Mouse (Mus musculus): Measurements from ENCODE around the gene Ccdc24. TPM values are rescaled to one million over a fixed set of nuclear protein-coding genes. Genes with fewer than 3 reads are reported as not detected.

Gene Ccdc24
- polyA plus RNA-seq, 1 experiment from 2014 or later, result 0.70 TPM

Other genes starting within 250 kb of the Ccdc24 start
- 46.4 and 49.5 TPM in 2 replicates for gene Dmap1, start 190.3 kb downstream of the Ccdc24 start, polyA plus RNA-seq (2014; fragmentation: Nextera tagmentation; extraction: Ambion mirVana)
- gene Gm12845, start 148.1 kb downstream of the Ccdc24 start, polyA plus RNA-seq (2014; fragmentation: Nextera tagmentation; extraction: Ambion mirVana), result not detected in 2 replicates
- not detected in 2 replicates for gene Klf17, start 106.9 kb downstream of the Ccdc24 start, polyA plus RNA-seq (2014; fragmentation: Nextera tagmentation; extraction: Ambion mirVana)
- gene Slc6a9, start 38.1 kb downstream of the Ccdc24 start, polyA plus RNA-seq (2014; fragmentation: Nextera tagmentation; extraction: Ambion mirVana), result 3.6 and 5.9 TPM in 2 replicates
- 13.8 and 18.2 TPM in 2 replicates for gene B4galt2, start 10.9 kb upstream of the Ccdc24 start, polyA plus RNA-seq (2014; fragmentation: Nextera tagmentation; extraction: Ambion mirVana)
- gene Atp6v0b, start 14.8 kb upstream of the Ccdc24 start, polyA plus RNA-seq (2014; fragmentation: Nextera tagmentation; extraction: Ambion mirVana), result 222 and 250 TPM in 2 replicates
- gene Dph2, start 19.5 kb upstream of the Ccdc24 start, polyA plus RNA-seq (2014; fragmentation: Nextera tagmentation; extraction: Ambion mirVana), result 10.4 and 10.6 TPM in 2 replicates
- 35.5 and 36.4 TPM in 2 replicates for gene Ipo13, start 42.4 kb upstream of the Ccdc24 start, polyA plus RNA-seq (2014; fragmentation: Nextera tagmentation; extraction: Ambion mirVana)
- 0.81 and 0.85 TPM in 2 replicates for gene Artn, start 57.2 kb upstream of the Ccdc24 start, polyA plus RNA-seq (2014; fragmentation: Nextera tagmentation; extraction: Ambion mirVana)

Measured in heart, embryonic 14.5 days (tissue).